Mouse (Mus musculus) forebrain, postnatal 0 days (tissue): ENCODE measurements around the gene Ifi204. TPM values are rescaled to one million over a fixed set of nuclear protein-coding genes. Genes with fewer than 3 reads are reported as not detected.
"Not testable (repeated sequence)": the region's sequence is repeated elsewhere in the genome, so short reads cannot be mapped to it uniquely, and the experiment has no call there.

Experiments
- ATAC-seq: fragments of 200-750 bp; cut with Nextera tagmentation; 2 replicates; pipeline ENCODE4 v1.8.0; 2017; ENCODE audit warnings: mild to moderate bottlenecking, moderate library complexity
- DNase-seq: peaks from one replicate; pipeline ENCODE4 v3.0.0-alpha.2; 2015
- H3K27ac ChIP-seq: fragments of 300-500 bp; sonication (generic); 2 replicates; pipeline ENCODE4 v1.5.1; 2014; ENCODE audit warnings: low read depth, mild to moderate bottlenecking, antibody characterized with exemption, low read length, moderate library complexity, mixed read lengths
- H3K27me3 ChIP-seq: fragments of 300-500 bp; sonication (generic); 2 replicates; pipeline ENCODE4 v1.6.1; 2014; ENCODE audit warnings: mild to moderate bottlenecking, low read length, mixed read lengths; ENCODE audit not compliant: insufficient read depth
- H3K36me3 ChIP-seq: fragments of 300-500 bp; sonication (generic); 2 replicates; pipeline ENCODE4 v1.6.1; 2014; ENCODE audit warnings: mild to moderate bottlenecking, moderate library complexity; ENCODE audit not compliant: insufficient read depth
- H3K4me1 ChIP-seq: fragments of 300-500 bp; sonication (generic); 2 replicates; pipeline ENCODE4 v1.6.1; 2014; ENCODE audit warnings: antibody characterized with exemption; ENCODE audit not compliant: insufficient read depth
- H3K4me2 ChIP-seq: fragments of 300-500 bp; sonication (generic); 2 replicates; pipeline ENCODE4 v1.6.1; 2014; ENCODE audit warnings: low read depth, mild to moderate bottlenecking, moderate library complexity
- H3K4me3 ChIP-seq: fragments of 300-500 bp; sonication (generic); 2 replicates; pipeline ENCODE4 v1.5.1; 2014; ENCODE audit warnings: low read depth, low read length, mixed read lengths
- H3K9ac ChIP-seq: fragments of 300-500 bp; sonication (generic); 2 replicates; pipeline ENCODE4 v1.6.1; 2014; ENCODE audit warnings: mild to moderate bottlenecking
- H3K9me3 ChIP-seq: fragments of 300-500 bp; sonication (generic); 2 replicates; pipeline ENCODE4 v1.6.1; 2016; ENCODE audit warnings: low read length
- WGBS: fragments of 180-500 bp; shearing (Covaris S2); extraction: QIAGEN DNeasy Blood & Tissue Kit; methylation state at CpG from one replicate; pipeline ENCODE4 v1.1.7; 2014; 5-methylcytosine and 5-hydroxymethylcytosine counted together
- polyA plus RNA-seq: library from polyadenylated mRNA; unstranded; fragments of >200 nt; fragmentation: Nextera tagmentation; extraction: Ambion mirVana; gene quantifications from 2 replicates; pipeline ENCODE4 v1.2.1, GENCODE M21; 2015
- total RNA-seq: library from RNA; depleted of rRNA; stranded (reverse); fragments of >200 nt; gene quantifications from 2 replicates; pipeline ENCODE4 v1.2.3, GENCODE M21; 2014; rRNA removed

Ifi204 gene
- total RNA-seq, result 1.0 and 1.4 TPM in 2 replicates
- 1.2 and 1.3 TPM in 2 replicates for polyA plus RNA-seq

DNA sequence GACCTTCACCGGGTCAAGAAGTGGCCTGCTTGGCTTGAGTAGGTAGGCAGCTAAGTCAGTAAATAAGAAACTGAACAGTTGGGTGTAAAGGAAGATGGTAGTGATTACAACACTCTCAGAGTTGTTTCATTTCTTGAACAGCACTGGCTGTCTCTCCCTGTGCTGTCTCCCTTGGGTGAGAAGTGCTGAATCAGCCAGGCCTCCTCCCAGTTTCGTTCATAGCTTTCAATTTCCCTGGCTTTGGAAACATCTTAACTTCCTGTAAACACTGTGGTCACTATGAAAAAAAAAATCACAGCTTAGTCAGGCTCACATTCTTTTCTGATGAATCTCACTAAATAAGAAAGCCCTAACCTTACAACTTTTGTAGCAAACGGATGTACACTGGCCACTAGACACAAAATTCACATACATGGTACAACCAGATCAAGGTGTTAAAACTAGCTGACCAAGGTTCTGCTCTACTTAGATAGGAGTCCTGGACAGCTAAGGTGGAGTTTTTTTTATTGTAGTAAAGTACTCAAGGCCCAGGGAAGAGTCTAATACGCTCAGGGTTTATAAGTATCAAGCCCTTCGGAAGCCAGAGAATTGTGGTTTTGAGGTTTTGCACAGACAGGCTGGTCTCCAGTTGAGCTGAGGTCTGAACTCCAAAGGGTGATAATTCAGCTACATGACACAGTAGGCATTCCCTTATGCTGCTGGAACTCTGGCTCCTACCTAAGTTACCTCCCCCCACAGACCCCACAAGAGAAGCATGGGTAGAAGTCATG lies at the start of gene Ifi204:
TSS of gene Ifi204 (minus strand) at position 96 of the 770 bp plus-strand sequence.
- WGBS, result 91% methylated on average over 5 of the region's 5 CpGs
- not testable (repeated sequence) for H3K4me3 ChIP-seq

GRCm38 (mm10) chr1:173809294-173809693 lies 42.6 kb upstream of the Ifi204 start:
- not testable (repeated sequence) for H3K9ac ChIP-seq, ATAC-seq, H3K9me3 ChIP-seq, H3K4me1 ChIP-seq, H3K27me3 ChIP-seq, H3K4me2 ChIP-seq, DNase-seq, H3K27ac ChIP-seq, H3K4me3 ChIP-seq, H3K36me3 ChIP-seq
- 90% methylated on average over 2 of the region's 2 CpGs for WGBS

More for the DNA sequence above, at the start of gene Ifi204:
- not testable (repeated sequence) for H3K9ac ChIP-seq, H3K27me3 ChIP-seq, H3K27ac ChIP-seq, ATAC-seq, DNase-seq, H3K9me3 ChIP-seq, H3K4me2 ChIP-seq, H3K4me1 ChIP-seq, H3K36me3 ChIP-seq

DNA sequence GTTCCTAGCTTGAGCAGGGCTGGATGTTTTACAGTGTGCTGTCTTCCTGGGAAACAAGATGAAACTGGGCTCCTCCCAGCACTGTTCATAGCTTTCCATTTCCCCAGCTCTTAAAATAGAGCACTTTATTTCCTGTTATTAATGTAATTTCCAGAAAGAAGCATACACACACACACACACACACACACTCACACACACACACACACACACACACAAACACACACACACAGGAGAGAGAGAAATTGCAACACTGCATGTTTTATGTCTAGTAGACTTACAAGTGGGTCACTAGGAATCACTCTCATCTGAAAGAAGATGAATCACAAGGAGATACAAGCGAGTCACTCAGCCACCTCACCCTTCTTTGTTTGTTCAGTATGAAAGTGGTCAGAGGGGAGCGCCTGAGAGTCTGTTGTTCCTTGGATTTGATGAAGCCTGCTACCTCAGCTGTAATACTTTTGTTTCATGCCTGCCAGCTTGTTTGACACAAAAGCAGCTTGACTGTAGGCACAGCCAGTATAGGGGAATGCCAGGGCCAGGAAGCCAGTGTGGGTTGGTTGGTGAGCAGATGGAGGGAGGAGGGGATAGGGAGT lies 36.0 kb upstream of the Ifi204 start:
- DNase-seq, H3K27me3 ChIP-seq, H3K27ac ChIP-seq, H3K4me1 ChIP-seq, H3K4me3 ChIP-seq, H3K4me2 ChIP-seq, H3K9me3 ChIP-seq, H3K9ac ChIP-seq, H3K36me3 ChIP-seq: not testable (repeated sequence)
- peak; percentile 70 for ATAC-seq
- 53% methylated on average over 2 of the region's 2 CpGs for whole genome bisulfite sequencing

GRCm38 (mm10) chr1:173802207-173802606 lies 35.5 kb upstream of the Ifi204 start:
- H3K27me3 ChIP-seq, H3K9ac ChIP-seq, ATAC-seq, H3K4me2 ChIP-seq, H3K27ac ChIP-seq, H3K36me3 ChIP-seq, H3K9me3 ChIP-seq, H3K4me3 ChIP-seq, H3K4me1 ChIP-seq, DNase-seq: not testable (repeated sequence)
- WGBS, result 73% methylated on average over 3 of the region's 3 CpGs

GRCm38 (mm10) chr1:173801791-173802190 lies 35.0 kb upstream of the Ifi204 start:
- not testable (repeated sequence) for ATAC-seq, H3K4me1 ChIP-seq, H3K27me3 ChIP-seq, H3K9me3 ChIP-seq, H3K4me2 ChIP-seq, H3K36me3 ChIP-seq, H3K9ac ChIP-seq, H3K4me3 ChIP-seq, H3K27ac ChIP-seq, DNase-seq
- WGBS, result 88% methylated on average over 2 of the region's 2 CpGs

DNA sequence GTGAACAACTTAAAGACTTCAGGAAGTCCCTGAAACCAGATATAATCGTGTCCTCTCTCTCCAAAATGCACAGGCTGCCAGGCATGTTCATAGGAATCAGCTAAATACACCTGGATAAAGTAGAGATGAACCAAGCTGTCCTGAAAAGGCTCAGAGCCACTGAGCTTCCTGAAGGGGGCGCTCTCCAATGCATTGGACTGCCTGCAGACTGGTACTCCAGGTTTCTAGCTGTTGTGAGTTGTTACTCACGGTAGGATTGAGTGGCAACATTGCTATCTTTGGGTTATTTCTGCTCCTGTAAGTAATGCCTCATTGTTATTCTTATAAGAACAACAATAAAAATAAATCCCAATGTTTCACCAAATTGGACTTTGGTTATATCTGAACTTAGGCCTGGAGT lies 6.7 kb upstream of the Ifi204 start:
- not testable (repeated sequence) for H3K27ac ChIP-seq, H3K27me3 ChIP-seq, H3K9me3 ChIP-seq, H3K4me2 ChIP-seq, H3K4me1 ChIP-seq, H3K4me3 ChIP-seq, H3K36me3 ChIP-seq, DNase-seq, H3K9ac ChIP-seq, ATAC-seq
- WGBS, result 60% methylated on average over 2 of the region's 3 CpGs

DNA sequence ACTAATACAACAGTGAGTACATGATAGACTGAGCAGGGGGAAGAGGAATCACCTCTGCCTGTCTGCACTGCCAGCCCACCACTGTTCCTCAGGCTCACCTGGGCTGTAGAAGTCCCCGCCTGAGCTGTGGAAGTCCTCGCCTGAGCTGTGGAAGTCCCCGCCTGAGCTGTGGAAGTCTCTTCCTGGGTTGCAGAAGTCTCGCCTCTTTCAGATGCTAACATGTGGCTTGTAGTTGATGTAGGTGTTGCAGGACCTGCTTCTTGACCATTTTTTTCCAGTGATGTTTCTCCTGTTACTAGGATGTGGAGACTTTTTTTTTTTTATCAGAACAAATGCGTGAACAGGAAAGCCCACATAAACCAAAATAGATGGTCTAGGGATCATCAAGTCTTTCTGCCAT lies 6.7 kb downstream of the Ifi204 start:
- H3K27me3 ChIP-seq, H3K9ac ChIP-seq, H3K9me3 ChIP-seq, H3K36me3 ChIP-seq, H3K4me3 ChIP-seq, H3K4me2 ChIP-seq, ATAC-seq, H3K27ac ChIP-seq, DNase-seq, H3K4me1 ChIP-seq: not testable (repeated sequence)
- WGBS, result 95% methylated on average over 5 of the region's 5 CpGs
